Mouse (Mus musculus): ENCODE measurements around the gene Tmtc1. TPM values are rescaled to one million over a fixed set of nuclear protein-coding genes. Genes with fewer than 3 reads are reported as not detected.
A peak's percentile ranks its signal among the peaks of the same experiment; 100 is the strongest.

Tmtc1 gene
- polyA plus RNA-seq, 2 experiments, result 2.0 to 3.0 TPM

DNA sequence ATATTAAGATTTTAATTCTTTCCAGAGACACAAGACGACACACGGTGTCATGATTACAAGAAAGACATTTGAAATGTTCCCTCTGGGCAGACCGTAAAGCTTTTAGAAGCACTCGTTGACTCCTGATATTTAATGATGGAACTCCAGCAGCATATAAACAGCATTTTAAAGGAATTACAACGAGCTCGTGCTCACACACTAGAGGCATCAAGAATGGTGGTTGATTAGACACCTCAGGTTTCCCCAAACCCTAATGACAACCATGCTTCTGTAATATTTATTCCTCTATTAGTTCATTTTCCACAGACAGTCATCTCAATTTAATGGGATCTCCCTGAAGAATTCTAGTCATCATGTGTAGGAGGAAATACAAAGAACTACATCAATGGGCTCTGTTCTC, 164.9 kb downstream of the Tmtc1 start:
- ATAC-seq (ENCODE audit: low FRiP score, low read depth), result no peak
- no peak for TF ChIP-seq POLR2A (IDR thresholded peaks at IDR 0.05; ENCODE audit: borderline replicate concordance, extremely low read depth, insufficient read depth, insufficient read length)
- WGBS, result 30% methylated on average over 6 of the region's 6 CpGs
- Histone ChIP-seq H3K4me1 (ENCODE audit: control insufficient read depth, insufficient read depth, low read length) (peaks cover 3% of the 10 kb centered on the region; the same call in 1 of the 2 replicates), H3K36me3 (ENCODE audit: control insufficient read depth, insufficient read depth, low read length) (no peaks in the 10 kb centered on the region), H3K4me2 (replicated peaks; ENCODE audit: low read depth, low read length, severe bottlenecking) (no peak overlapping the region), H3K27me3 (ENCODE audit: control insufficient read depth, insufficient read depth, low read length) (no peaks in the 10 kb centered on the region), H3K9ac (ENCODE audit: low read depth, low read length, severe bottlenecking) (no peak overlapping the region), H3K4me3 (replicated peaks; ENCODE audit: low read length) (no peak overlapping the region), H3K9me3 (ENCODE audit: control insufficient read depth, low read length) (no peaks in the 10 kb centered on the region), H3K27ac (replicated peaks; ENCODE audit: low read depth, low read length) (no peak overlapping the region)
- DNase-seq (ENCODE audit: low spot score), result no peak

DNA sequence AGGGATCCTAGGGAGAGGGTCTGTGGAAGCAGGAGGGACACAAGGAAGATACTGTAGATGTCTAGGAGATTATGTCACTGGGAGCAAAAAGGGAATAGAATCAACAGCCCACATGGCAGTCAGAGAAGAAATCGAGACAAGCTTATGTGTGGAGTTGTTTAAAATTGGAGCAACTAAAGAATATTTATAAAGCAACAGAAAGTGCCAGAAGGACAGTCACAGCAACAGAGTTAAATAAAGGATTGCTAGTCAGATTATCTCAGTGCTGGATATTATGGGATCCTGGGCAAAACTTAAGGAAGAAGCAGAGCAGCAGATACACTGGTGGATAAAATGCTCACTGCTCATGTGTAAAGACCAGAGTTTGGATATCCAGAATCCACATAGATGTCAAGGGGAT, 167.8 kb downstream of the Tmtc1 start:
- no peak for TF ChIP-seq POLR2A (IDR thresholded peaks at IDR 0.05; ENCODE audit: borderline replicate concordance, extremely low read depth, insufficient read depth, insufficient read length)
- no peak overlapping the region for H3K27ac ChIP-seq (replicated peaks; ENCODE audit: low read depth, low read length)
- no peak for DNase-seq (ENCODE audit: low spot score)
- no peaks in the 10 kb centered on the region for H3K36me3 ChIP-seq (ENCODE audit: control insufficient read depth, insufficient read depth, low read length)
- ATAC-seq (ENCODE audit: low FRiP score, low read depth), result no peak
- H3K27me3 ChIP-seq (ENCODE audit: control insufficient read depth, insufficient read depth, low read length), result no peaks in the 10 kb centered on the region
- no peak overlapping the region for H3K9ac ChIP-seq (ENCODE audit: low read depth, low read length, severe bottlenecking)
- no peak overlapping the region for H3K4me3 ChIP-seq (replicated peaks; ENCODE audit: low read length)
- H3K4me2 ChIP-seq (replicated peaks; ENCODE audit: low read depth, low read length, severe bottlenecking), result no peak overlapping the region
- peaks cover 3% of the 10 kb centered on the region; the same call in 1 of the 2 replicates for H3K4me1 ChIP-seq (ENCODE audit: control insufficient read depth, insufficient read depth, low read length)
- WGBS, result 90% methylated on average over 1 of the region's 1 CpGs
- H3K9me3 ChIP-seq (ENCODE audit: control insufficient read depth, low read length), result no peaks in the 10 kb centered on the region

DNA sequence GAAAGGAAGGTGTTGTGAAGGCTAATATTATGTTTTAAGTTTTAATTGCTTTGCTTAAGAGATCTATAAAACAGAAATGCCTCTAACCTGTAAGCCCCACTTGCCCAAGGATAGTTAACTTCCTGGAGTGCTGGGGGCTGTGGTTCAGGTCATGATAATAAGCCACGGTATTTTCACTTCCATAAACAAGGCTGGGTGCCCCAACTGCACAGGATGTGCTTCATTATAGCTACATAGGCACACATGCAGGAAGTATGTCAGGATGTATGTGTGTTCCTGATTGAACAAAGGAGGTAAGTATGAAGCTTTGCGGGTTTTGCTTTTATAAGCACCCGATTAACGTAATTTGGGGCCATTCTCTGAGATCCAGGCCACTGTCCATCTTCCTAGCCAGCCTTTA, 169.1 kb downstream of the Tmtc1 start:
- Histone ChIP-seq H3K4me1 (ENCODE audit: control insufficient read depth, insufficient read depth, low read length) (peaks cover 3% of the 10 kb centered on the region; the same call in 1 of the 2 replicates), H3K27me3 (ENCODE audit: control insufficient read depth, insufficient read depth, low read length) (no peaks in the 10 kb centered on the region), H3K27ac (replicated peaks; ENCODE audit: low read depth, low read length) (no peak overlapping the region), H3K36me3 (ENCODE audit: control insufficient read depth, insufficient read depth, low read length) (no peaks in the 10 kb centered on the region), H3K4me2 (replicated peaks; ENCODE audit: low read depth, low read length, severe bottlenecking) (no peak overlapping the region), H3K9me3 (ENCODE audit: control insufficient read depth, low read length) (no peaks in the 10 kb centered on the region), H3K4me3 (replicated peaks; ENCODE audit: low read length) (no peak overlapping the region), H3K9ac (ENCODE audit: low read depth, low read length, severe bottlenecking) (no peak overlapping the region)
- no peak for TF ChIP-seq POLR2A (IDR thresholded peaks at IDR 0.05; ENCODE audit: borderline replicate concordance, extremely low read depth, insufficient read depth, insufficient read length)
- no peak for ATAC-seq (ENCODE audit: low FRiP score, low read depth)
- DNase-seq (ENCODE audit: low spot score), result no peak
- WGBS, result 54% methylated on average over 4 of the region's 4 CpGs

DNA sequence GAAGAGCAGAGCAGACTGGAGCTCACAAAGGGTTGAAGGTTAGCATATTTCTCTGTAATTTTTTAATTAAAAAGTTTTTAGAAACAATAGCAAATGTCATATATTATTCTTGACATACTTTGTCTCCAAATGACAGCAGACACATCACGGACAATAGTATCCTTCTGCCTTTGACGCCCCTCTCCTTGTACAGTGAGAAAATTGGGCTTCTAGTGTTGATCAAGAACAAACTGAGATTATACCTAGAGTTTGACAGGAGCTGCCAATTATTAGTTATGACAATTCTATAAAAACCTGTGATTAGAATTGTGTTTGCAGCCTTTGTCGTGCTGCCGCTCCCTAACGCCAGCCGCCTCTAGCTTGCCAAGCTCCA, 183.5 kb downstream of the Tmtc1 start:
- no peaks in the 10 kb centered on the region for H3K9me3 ChIP-seq (ENCODE audit: control insufficient read depth, low read length)
- H3K4me2 ChIP-seq (replicated peaks; ENCODE audit: low read depth, low read length, severe bottlenecking), result no peak overlapping the region
- ATAC-seq (ENCODE audit: low FRiP score, low read depth) (no peak; the same call in 1 of the 2 replicates), DNase-seq (ENCODE audit: low spot score) (no peak)
- H3K9ac ChIP-seq (ENCODE audit: low read depth, low read length, severe bottlenecking), result no peak overlapping the region
- no peak overlapping the region for H3K4me3 ChIP-seq (replicated peaks; ENCODE audit: low read length)
- WGBS, result 84% methylated on average over 6 of the region's 6 CpGs
- no peak overlapping the region for H3K27ac ChIP-seq (replicated peaks; ENCODE audit: low read depth, low read length)
- no peaks in the 10 kb centered on the region for H3K36me3 ChIP-seq (ENCODE audit: control insufficient read depth, insufficient read depth, low read length)
- no peaks in the 10 kb centered on the region for H3K27me3 ChIP-seq (ENCODE audit: control insufficient read depth, insufficient read depth, low read length)
- TF ChIP-seq POLR2A (IDR thresholded peaks at IDR 0.05; ENCODE audit: borderline replicate concordance, extremely low read depth, insufficient read depth, insufficient read length), result no peak
- H3K4me1 ChIP-seq (ENCODE audit: control insufficient read depth, insufficient read depth, low read length), result peaks cover 6% of the 10 kb centered on the region; the same call in 1 of the 2 replicates

DNA sequence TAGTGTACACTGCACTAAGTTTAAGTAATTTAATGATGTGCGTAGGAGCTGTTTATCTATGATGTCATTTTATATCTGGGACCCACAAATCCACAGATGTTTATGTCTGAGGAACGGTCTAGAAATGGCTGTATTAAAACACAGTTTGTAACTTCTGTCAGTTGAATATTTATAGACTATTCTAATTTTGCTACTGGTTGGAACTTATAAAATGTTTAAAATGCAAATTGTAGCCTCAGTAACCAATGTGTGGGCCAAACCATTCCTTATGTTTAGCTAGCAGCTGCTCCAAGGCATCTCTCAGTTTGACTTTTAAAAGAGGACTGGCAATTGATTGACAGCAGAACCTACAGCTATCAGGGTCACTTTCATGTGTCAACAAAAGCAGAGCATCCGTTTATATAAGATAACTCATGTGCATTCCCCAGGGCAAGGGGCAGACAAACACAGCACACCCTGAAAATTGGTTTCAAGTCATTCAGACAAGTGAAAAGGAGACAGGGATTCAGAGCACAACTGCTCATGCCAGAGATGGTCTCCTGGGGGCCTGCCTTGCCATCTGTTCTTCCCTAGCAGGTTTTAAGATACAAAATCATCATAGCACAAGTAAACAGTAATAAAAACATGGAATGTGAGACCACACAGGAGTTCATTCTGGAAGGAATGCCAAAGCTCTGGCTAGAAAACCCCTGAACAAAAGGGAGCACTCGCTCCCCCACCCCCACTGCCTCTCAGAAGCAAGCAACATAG, 184.0 kb downstream of the Tmtc1 start:
- no peaks in the 10 kb centered on the region for H3K36me3 ChIP-seq (ENCODE audit: control insufficient read depth, insufficient read depth, low read length)
- H3K4me3 ChIP-seq (replicated peaks; ENCODE audit: low read length), result no peak overlapping the region
- no peaks in the 10 kb centered on the region for H3K9me3 ChIP-seq (ENCODE audit: control insufficient read depth, low read length)
- no peak overlapping the region for H3K27ac ChIP-seq (replicated peaks; ENCODE audit: low read depth, low read length)
- no peaks in the 10 kb centered on the region for H3K27me3 ChIP-seq (ENCODE audit: control insufficient read depth, insufficient read depth, low read length)
- 43% methylated on average over 4 of the region's 4 CpGs for WGBS
- TF ChIP-seq POLR2A (IDR thresholded peaks at IDR 0.05; ENCODE audit: borderline replicate concordance, extremely low read depth, insufficient read depth, insufficient read length), result no peak
- H3K4me2 ChIP-seq (replicated peaks; ENCODE audit: low read depth, low read length, severe bottlenecking), result no peak overlapping the region
- peak; percentile 80 for DNase-seq (ENCODE audit: low spot score)
- peak; percentile 86 for ATAC-seq (ENCODE audit: low FRiP score, low read depth)
- peaks cover 6% of the 10 kb centered on the region; the same call in 1 of the 2 replicates for H3K4me1 ChIP-seq (ENCODE audit: control insufficient read depth, insufficient read depth, low read length)
- no peak overlapping the region for H3K9ac ChIP-seq (ENCODE audit: low read depth, low read length, severe bottlenecking)
